Mouse (Mus musculus) lung, embryonic 14.5 days (tissue): Measurements from ENCODE around the gene Pitpna. TPM values are rescaled to one million over a fixed set of nuclear protein-coding genes. Genes with fewer than 3 reads are reported as not detected.
A peak's percentile ranks its signal among the peaks of the same experiment; 100 is the strongest.

Experiments used
- ATAC-seq: fragments of 200-750 bp; cut with Nextera tagmentation; 2 replicates; pipeline ENCODE4 v1.8.0; 2017; ENCODE audit warnings: mild to moderate bottlenecking, moderate TSS enrichment, moderate library complexity; ENCODE audit not compliant: insufficient read depth
- DNase-seq: peaks from one replicate; pipeline ENCODE4 v3.0.0-alpha.2; 2015
- H3K27ac ChIP-seq: fragments of 300-500 bp; sonication (generic); 2 replicates; pipeline ENCODE4 v1.5.1; 2014; ENCODE audit warnings: low read depth, mild to moderate bottlenecking, moderate library complexity
- H3K27me3 ChIP-seq: fragments of 300-500 bp; sonication (generic); 2 replicates; pipeline ENCODE4 v1.6.1; 2014; ENCODE audit warnings: low read length, control low read depth; ENCODE audit not compliant: insufficient read depth
- H3K36me3 ChIP-seq: fragments of 300-500 bp; sonication (generic); 2 replicates; pipeline ENCODE4 v1.6.1; 2014; ENCODE audit warnings: control low read depth; ENCODE audit not compliant: insufficient read depth
- H3K4me1 ChIP-seq: fragments of 300-500 bp; sonication (generic); 2 replicates; pipeline ENCODE4 v1.6.1; 2014; ENCODE audit warnings: antibody characterized with exemption, control low read depth; ENCODE audit not compliant: insufficient read depth
- H3K4me2 ChIP-seq: fragments of 300-500 bp; sonication (generic); 2 replicates; pipeline ENCODE4 v1.6.1; 2014; ENCODE audit warnings: mild to moderate bottlenecking
- H3K4me3 ChIP-seq: fragments of 300-500 bp; sonication (generic); 2 replicates; pipeline ENCODE4 v1.5.1; 2014; ENCODE audit warnings: low read depth, low read length
- H3K9ac ChIP-seq: fragments of 300-500 bp; sonication (generic); 2 replicates; pipeline ENCODE4 v1.6.1; 2014
- H3K9me3 ChIP-seq: fragments of 300-500 bp; sonication (generic); 2 replicates; pipeline ENCODE4 v1.6.1; 2016; ENCODE audit warnings: low read depth, low read length, control low read depth
- CTCF ChIP-seq: IDR thresholded peaks from 2 replicates; pipeline ENCODE4 v1.5.1; 2016; ENCODE audit warnings: antibody characterized with exemption, low read depth
- WGBS: fragments of 180-500 bp; shearing (Covaris S2); extraction: QIAGEN DNeasy Blood & Tissue Kit; methylation state at CpG from one replicate; pipeline ENCODE4 v1.1.7; 2014; 5-methylcytosine and 5-hydroxymethylcytosine counted together
- polyA plus RNA-seq: library from polyadenylated mRNA; unstranded; fragments of >200 nt; fragmentation: Nextera tagmentation; extraction: Ambion mirVana; gene quantifications from 2 replicates; pipeline ENCODE4 v1.2.1, GENCODE M21; 2014

Gene Pitpna
- polyA plus RNA-seq, 1 experiment from 2014 or later: 89.6 TPM

- no peak overlapping the region for H3K9ac ChIP-seq
- no peak overlapping the region for H3K4me3 ChIP-seq
- DNase-seq (no peak), ATAC-seq (no peak)
- H3K27ac ChIP-seq: no peak overlapping the region
- WGBS: 90% methylated on average over 5 of the region's 5 CpGs
- H3K36me3 ChIP-seq: peaks cover 65% of the 10 kb centered on the region
- H3K4me1 ChIP-seq: no peaks in the 10 kb centered on the region
- H3K4me2 ChIP-seq: no peak overlapping the region
- TF ChIP-seq CTCF: no peak
- H3K9me3 ChIP-seq: no peaks in the 10 kb centered on the region
- H3K27me3 ChIP-seq: no peaks in the 10 kb centered on the region
Measured at GRCm38 (mm10) chr11:75608776-75609175, 20.9 kb downstream of the Pitpna start.

GRCm38 (mm10) chr11:75610021-75610420 is 22.1 kb downstream of the Pitpna start:
- TF ChIP-seq CTCF: no peak
- Histone ChIP-seq H3K27me3 (no peaks in the 10 kb centered on the region), H3K4me1 (no peaks in the 10 kb centered on the region), H3K9ac (no peak overlapping the region), H3K4me2 (no peak overlapping the region), H3K9me3 (no peaks in the 10 kb centered on the region), H3K4me3 (no peak overlapping the region), H3K27ac (no peak overlapping the region), H3K36me3 (peaks cover 62% of the 10 kb centered on the region)
- ATAC-seq: no peak
- no peak for DNase-seq
- 90% methylated on average over 2 of the region's 2 CpGs for WGBS

- DNase-seq (no peak), ATAC-seq (no peak)
- Histone ChIP-seq H3K4me2 (no peak overlapping the region), H3K27me3 (no peaks in the 10 kb centered on the region), H3K36me3 (peaks cover 63% of the 10 kb centered on the region), H3K9ac (no peak overlapping the region), H3K9me3 (no peaks in the 10 kb centered on the region), H3K27ac (no peak overlapping the region), H3K4me3 (no peak overlapping the region), H3K4me1 (no peaks in the 10 kb centered on the region)
- TF ChIP-seq CTCF: no peak
- WGBS: 95% methylated on average over 1 of the region's 1 CpGs
Measured at GRCm38 (mm10) chr11:75614769-75615168, 26.9 kb downstream of the Pitpna start.

- Histone ChIP-seq H3K4me2 (no peak overlapping the region), H3K36me3 (peaks cover 63% of the 10 kb centered on the region), H3K9me3 (no peaks in the 10 kb centered on the region), H3K27ac (no peak overlapping the region), H3K4me3 (no peak overlapping the region), H3K4me1 (no peaks in the 10 kb centered on the region; the same call in 1 of the 2 replicates), H3K27me3 (no peaks in the 10 kb centered on the region), H3K9ac (no peak overlapping the region)
- 65% methylated on average over 2 of the region's 2 CpGs for WGBS
- TF ChIP-seq CTCF: no peak
- ATAC-seq: no peak
- DNase-seq: no peak
Measured at GRCm38 (mm10) chr11:75615556-75615955, 27.7 kb downstream of the Pitpna start.

- no peak overlapping the region for H3K9ac ChIP-seq
- H3K27me3 ChIP-seq: no peaks in the 10 kb centered on the region
- peak; percentile 49 for TF ChIP-seq CTCF
- no peak overlapping the region for H3K27ac ChIP-seq
- H3K4me1 ChIP-seq: no peaks in the 10 kb centered on the region; the same call in 1 of the 2 replicates
- H3K9me3 ChIP-seq: no peaks in the 10 kb centered on the region
- WGBS: 74% methylated on average over 5 of the region's 5 CpGs
- no peak overlapping the region for H3K4me2 ChIP-seq
- peaks cover 64% of the 10 kb centered on the region for H3K36me3 ChIP-seq
- no peak overlapping the region for H3K4me3 ChIP-seq
- ATAC-seq: no peak
- DNase-seq: peak; percentile 20
Measured at GRCm38 (mm10) chr11:75619133-75619532, 31.2 kb downstream of the Pitpna start.

- TF ChIP-seq CTCF: no peak
- Histone ChIP-seq H3K9me3 (no peaks in the 10 kb centered on the region), H3K27ac (peak overlapping the region; percentile 78), H3K9ac (no peak overlapping the region), H3K4me1 (no peaks in the 10 kb centered on the region; the same call in 1 of the 2 replicates), H3K36me3 (peaks cover 69% of the 10 kb centered on the region), H3K27me3 (no peaks in the 10 kb centered on the region), H3K4me3 (no peak overlapping the region), H3K4me2 (no peak overlapping the region)
- WGBS: 70% methylated on average over 12 of the region's 12 CpGs
- ATAC-seq (no peak), DNase-seq (peak; percentile 41)
Measured at GRCm38 (mm10) chr11:75620136-75620780, 32.4 kb downstream of the Pitpna start.

GRCm38 (mm10) chr11:75621426-75621825 is 33.5 kb downstream of the Pitpna start:
- H3K4me2 ChIP-seq: no peak overlapping the region
- no peaks in the 10 kb centered on the region; the same call in 1 of the 2 replicates for H3K4me1 ChIP-seq
- peak overlapping the region; percentile 78 for H3K27ac ChIP-seq
- ATAC-seq (no peak), DNase-seq (peak; percentile 23)
- no peak overlapping the region for H3K9ac ChIP-seq
- H3K4me3 ChIP-seq: no peak overlapping the region
- H3K27me3 ChIP-seq: no peaks in the 10 kb centered on the region
- H3K36me3 ChIP-seq: peaks cover 76% of the 10 kb centered on the region
- TF ChIP-seq CTCF: no peak
- WGBS: 85% methylated on average over 2 of the region's 2 CpGs
- no peaks in the 10 kb centered on the region for H3K9me3 ChIP-seq
